Mouse (Mus musculus) lung, postnatal 10 days (tissue): ENCODE measurements around the gene Iars.
A peak's percentile ranks its signal among the peaks of the same experiment; 100 is the strongest.

ENCODE experiments used
- DNase-seq: peaks from one replicate; pipeline ENCODE4 v3.0.0; 2021

Gene Iars

DNA sequence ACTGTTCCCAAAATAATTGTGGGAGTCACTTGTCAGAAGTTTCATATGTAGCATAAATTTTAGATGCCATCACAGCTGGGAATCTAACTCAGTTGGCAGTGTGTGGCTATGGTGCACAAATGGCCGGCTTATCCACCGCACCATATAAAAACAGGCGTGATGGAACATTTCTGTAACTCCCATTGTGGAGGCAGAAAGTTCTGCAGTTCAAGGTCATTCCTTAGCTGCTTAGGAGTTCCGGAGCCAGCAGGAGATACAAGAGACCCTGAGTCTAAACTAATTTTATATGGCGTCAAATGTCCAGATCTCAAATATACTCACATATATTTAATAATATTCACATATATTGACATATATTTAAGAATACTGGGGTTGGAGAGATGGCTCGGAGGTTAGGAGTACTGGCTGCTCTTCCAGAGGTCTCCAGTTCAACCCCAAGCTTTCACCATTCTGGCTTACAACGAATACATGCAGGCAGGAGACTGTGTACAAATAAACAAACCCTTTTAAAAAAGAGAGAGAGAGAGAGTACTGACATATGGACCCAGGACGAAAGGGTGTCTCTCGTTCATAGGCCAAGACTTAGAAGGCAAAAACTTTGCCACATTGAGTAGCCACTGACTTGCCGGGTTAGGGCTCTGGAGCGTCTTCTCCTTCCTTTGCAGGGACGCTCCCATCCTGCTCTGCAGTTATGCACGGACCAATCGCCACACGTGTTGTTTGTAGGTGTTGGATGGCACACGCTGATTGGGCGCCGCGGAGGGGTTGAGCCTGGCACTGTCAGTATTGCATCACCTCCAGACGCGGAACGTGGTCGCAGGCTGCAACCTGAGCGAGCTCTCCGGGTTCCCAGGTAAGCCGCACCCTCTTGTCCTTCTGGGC, at the start of gene Iars:
Iars (plus strand) TSS at position 750 of the 882 bp plus-strand sequence.
- DNase-seq, result peak; percentile 99

DNA sequence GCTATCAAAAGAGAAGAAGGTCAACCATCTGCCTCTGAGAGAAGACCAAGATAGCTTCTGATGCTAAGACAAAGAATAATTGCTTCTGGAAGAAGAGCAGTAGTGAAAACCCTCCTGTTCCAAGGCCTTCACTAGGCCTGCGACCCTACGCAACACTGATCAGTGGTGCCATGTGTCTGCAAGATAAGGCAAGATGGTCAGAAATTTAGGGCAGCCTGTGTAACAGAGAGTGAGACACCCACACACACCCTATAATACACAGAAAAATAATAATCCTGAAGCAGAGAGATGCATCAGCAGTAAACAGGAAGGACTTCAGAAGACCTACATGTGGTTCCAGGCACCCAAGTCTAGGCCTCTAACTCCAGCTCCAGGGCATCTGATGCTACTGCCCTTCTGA, 41.9 kb upstream of the Iars start:
- no peak for DNase-seq

DNA sequence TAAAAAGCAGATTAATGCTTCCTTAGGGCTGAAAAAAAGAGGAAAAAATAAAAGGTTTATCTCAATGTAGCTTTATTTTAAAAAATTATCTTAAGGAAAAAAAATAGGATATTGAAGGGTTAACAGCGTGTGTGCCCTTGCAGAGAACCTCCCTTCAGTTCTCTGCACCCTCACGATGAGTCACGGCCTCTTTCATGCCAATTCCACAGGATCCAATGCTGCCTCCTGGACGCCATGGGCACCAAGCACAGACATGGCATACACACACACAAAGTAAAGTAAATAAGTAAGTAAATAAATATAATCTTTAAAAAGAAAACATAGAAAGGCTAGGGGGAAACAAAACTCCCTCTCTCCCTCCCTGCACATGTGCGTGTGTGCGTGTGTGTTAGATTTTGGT, 39.2 kb upstream of the Iars start:
- no peak for DNase-seq

DNA sequence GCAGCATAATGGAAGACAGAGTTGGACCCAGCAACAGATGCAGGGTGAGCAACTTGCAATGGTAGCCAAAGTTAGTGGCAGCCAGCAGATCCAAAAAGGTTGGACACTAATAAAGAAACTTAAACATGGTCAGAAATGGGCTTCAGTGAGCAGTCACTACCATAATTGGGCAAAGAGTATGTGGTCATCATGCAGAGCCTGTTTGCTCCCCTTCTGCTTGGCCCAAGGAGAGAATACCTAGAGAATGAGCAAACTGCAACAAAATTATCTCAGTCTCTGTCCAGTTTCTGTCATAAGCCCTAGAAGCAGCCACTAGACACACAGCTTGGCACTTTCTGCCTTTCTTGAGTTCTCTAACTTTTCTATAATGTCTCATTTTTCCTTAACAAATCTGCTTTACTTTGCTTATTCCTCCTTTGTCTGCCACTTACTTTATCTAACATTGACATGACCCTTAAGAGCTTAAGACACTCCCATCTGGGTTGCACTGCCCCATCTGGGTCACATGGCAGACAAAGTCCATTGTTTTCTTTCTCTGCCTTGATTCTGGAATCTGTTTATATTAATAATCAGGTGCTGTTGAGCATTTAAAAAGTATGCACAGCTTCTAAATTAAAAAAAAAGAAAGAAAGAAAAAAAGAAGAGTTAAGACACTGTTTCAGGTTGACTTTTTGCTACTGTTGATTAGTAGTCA, 38.1 kb upstream of the Iars start:
- DNase-seq, result peak; percentile 21

DNA sequence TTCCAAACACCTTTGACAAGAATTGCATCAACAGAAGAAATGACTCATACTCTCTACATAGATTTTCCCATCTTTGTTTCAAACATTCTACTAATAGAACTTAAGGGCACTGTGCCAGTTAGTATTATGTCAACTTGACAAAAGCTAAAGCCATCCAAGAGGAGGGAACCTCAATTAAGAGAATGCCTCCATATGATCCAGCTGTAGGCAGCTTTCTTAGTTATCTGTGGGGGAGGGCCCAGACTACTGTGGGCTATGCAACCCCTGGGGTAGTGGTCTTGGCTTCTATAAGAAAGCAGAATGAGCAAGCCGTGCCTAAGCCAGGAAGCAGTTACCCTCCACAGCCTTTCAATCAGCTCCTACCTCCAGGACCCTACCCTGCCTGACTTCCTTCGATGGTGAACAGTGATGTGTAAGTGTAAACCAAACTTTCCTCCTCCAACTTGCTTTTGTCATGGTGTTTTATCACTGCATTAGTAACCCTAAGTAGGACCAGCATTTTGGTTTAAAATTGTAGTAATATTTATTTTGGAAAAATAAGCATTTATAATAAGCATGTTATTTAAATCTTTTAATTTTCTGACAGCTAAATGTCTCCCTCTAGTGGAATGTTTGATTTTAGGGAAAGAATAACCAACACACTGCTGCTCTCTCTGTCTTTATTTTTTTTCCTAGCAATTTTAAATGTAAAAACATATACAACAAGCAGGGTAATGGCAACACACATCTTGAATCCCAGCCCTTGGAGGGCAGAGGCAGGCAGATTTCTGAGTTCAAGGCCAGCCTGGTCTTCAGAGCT, 37.0 kb upstream of the Iars start:
- DNase-seq, result peak; percentile 27

DNA sequence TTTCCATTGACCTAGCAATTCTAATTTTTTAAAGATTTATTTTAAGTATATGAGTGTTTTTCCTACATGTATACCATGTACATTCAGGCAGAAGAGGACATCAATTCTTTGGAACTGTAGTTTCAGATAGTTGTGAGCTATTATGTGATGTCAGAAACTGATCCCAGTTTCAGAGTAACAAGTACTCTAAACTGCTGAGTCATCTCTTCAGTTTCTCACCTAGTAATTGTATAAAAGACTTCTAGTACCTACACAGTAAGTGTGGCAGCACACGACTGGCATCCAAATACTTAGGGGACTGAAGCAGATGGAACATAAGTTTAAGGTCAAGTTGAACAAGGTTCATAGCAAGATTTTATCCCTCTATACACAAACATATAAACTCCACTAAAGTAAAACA, 35.9 kb upstream of the Iars start:
- DNase-seq, result no peak

DNA sequence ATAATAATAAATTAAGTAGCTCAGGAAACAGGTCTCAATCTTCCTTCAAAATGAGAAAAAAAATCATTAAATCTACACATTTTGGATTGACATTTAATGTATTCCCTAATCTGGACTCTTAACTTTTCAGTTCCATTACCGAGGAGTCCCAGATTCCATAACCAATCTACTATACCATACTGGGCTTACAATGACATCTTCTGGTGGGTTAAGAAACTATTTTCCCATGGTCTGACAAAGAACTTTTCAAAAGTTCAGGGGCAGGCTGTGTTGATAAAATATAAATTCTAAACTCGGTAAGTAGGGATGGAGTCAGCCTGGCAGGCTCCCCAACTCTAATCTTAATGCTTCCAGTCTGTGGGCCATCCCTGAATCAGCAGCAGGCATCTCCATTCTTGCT, 30.8 kb upstream of the Iars start:
- no peak for DNase-seq

DNA sequence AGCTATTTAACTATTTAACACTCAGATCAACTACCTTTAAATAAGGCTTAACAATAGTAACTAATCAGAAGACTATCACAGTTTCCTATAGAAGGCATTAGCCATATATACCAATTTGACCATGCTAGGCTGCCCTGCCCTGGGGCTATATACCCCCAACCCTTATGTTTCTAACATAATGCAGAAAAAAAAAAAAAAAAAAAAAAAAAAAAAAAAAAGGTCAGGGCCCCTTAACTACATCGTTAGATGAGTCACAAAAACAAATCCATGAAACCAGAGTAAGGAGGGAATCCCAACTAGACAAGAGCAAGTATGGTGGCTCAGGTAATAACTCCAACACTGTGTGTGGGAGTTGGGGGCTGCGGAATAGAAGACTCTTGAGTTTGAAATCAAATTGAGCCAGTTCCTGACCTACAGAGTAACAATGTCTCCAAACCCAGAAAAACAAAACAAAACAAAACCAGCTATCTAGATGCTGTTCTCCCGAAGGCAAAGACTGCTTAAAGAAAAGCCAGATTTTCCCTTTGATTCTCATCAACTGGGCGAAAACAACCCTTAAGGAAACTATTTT, 30.0 kb upstream of the Iars start:
- no peak for DNase-seq

DNA sequence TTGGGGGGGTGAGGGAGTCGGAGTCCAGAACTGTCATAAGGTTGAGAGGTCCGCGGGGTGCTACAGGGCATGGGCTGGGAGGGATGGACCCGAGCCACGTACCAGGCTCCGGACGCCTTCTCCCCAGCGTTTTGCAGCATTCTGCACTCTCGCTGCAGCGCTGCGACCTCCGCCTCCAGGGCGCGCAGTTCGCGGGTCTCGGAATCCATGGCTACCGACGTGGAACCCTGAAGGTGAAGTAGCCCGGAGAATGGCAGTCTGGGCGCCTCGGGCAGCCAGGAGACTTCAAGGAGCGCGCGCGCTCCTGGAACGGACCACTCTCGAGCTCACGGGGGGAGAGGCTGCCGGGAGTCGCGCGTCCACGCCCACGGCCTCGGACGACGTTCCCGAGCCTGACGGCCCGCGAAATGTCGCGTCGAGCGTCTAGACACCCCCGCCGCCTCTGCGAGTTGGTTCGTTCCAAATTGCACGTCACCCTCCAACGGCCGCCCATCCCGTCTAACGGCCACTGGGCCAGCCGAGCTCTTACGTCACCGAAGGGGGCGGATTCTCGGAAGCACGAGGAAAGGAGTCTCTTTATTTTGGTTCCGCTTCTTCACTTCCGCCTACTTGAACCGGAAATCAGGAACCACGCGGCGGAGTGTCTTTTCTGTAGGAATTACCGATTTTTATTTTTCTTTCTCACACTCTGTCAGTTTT, 29.3 kb upstream of the Iars start, which contains the start of the genes Cenpp and Nol8:
Cenpp (minus strand) TSS at position 305 of the 699 bp plus-strand sequence.
Nol8 (plus strand) TSS at position 598 of the 699 bp plus-strand sequence.
- peak; percentile 100 for DNase-seq

DNA sequence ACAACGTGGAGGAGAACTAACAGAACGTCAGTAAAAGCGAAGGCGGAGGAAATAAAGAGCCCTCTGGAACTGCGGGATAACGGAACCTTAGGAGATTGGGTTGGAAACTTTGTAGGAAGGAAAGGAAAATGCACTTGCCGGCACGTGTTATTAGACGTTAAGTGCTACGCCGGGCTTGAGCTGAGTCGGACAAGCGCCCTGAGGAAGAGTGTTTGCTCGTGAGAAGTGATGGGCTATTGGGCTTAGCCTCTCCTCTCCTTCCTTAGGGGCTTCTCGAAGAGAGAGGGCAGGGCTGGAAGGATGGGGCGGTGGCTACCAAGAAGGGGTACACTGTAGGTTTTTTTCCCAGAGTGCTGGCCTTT, 28.7 kb upstream of the Iars start:
- no peak for DNase-seq

DNA sequence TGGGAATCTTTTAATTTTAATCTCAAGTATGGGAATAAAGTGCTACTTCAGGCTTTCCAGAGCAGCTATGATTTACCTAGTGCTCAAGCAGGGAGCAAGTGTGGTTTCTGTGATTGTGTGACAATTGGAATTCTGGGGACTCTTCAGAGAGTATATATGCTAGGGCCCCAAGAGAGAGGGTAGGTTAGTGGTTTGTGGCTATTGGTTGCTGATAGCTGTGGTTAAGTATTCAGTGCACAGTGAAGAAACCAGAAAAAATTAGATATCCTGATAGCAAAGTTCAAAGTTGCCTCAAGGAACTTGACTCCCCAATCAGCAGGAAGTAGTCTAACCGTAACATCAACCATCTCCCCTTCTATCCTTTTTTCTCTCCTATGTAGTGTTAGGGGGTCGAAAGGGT, 4.1 kb upstream of the Iars start:
- DNase-seq, result no peak

DNA sequence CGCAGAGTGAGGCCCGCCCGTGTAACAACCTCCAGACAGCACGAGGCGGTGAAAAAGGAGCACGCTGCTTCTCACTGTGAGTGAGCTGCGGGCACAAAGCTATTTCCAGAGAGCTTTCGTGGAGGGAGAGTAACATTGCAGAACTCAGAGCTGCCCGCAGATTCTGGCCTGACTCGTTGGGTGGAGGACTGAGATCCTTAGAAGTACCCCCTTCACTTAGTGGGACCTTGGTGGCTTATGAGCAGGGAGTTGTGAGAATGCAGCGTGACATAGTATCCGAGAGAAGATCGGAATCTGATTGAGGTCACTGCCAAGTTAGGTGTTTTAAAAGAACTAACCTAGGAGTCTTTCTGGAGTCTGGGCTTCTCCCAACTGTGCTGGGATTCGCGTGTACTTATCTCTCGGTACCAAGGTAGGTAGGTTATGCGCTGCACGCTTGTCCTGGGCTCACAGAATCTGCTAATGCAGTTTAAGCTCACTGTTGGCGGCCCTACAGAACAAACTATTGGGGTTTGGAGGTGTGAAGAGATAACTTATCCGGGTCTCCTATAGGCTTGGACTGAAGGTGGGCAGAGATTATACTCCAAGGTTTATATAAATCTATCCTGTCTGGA, 440 bp downstream of the Iars start:
- no peak for DNase-seq

DNA sequence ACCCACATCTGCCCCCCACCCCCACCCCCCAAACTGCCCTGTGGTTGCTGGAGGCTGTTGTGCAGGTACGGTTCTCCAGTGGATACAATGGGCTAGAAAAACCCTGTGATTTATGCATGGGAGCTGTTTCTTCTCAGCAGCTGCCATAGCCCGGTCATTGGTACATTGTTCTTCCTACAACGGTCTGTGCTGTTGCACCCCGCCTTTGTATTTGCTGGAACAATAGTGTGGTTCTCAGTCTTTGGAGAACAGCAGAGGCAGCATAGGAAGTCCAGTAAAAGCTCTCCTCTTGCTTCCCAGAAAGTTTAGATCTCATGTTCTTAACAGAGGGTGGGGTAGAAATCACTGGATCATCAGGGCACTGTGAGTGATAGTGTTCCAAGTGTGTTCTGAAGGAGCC, 2.4 kb downstream of the Iars start:
- DNase-seq, result no peak

DNA sequence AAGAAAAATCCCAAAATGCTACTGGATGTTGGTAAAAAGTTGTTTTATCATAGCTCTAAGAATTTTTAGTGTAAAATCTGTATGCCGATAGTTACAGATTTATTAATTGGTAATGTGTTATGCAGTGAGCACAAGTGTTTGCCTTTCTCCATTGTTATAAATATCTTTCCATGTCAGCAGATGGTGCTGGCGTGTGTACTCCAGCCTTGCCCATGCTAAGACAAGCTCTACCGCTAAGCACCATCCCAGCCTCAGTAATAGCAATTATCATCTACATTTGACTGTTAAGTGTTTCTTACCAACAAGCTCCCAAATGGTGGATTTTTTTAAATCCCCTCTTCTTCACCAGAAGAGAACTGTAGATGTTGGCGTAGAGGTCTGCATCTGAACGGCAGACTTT, 9.2 kb downstream of the Iars start:
- no peak for DNase-seq

DNA sequence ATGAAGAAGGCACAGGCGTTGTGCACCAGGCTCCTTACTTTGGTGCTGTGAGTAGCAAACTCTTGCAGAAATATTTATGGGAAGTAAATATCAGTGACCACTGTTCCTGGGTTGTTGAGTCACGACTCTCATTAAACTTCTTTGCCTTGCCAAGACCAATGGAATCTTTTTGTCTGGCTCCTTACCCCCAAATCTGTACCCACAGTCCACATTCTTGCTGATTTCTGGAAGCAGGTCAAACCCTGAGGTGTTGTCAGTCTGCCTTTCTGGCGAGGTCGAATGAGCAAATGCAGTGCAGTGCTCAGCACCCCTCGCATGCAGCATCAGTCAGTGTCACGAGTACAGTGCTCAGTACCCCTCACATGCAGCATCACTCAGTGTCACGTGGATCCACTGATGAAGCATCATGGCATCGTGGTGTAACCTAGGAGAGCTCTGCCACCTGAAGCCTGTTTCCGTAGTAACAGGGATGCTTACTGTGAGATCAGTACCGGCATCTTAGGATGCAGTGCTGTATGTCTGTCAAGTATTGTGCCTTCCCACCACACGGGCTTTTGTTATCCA, 21.4 kb downstream of the Iars start:
- no peak for DNase-seq

DNA sequence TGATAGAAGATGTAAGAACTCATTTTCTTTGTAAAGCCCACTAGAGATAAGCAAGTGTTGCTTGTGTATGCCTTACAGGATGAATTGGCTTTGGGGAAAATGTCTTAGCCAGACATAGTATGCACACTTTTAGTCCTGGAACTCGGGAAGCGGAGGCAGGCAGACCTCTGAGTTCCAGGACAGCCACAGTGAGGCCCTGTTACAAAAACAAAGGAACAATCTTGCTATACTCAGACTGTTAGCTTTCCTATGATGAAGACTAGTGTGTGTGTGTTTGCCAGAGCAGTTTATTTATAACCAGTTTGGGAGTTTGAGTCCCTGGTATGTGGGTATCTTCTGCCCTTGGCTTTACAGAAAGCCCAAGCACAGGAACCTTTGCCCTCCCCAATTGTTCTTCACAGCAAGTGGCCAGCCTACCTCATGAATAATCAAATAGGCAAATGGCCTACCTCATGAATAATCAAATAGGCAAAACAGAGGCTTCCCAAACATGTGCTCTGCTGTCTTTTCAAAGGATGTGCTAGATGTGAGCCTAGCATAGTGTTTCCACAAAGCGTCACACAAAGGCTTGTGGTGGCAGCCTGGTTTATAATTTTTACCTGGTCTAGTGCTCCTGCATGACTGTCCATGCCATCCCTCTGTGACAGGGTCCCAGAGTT, 24.3 kb downstream of the Iars start:
- no peak for DNase-seq

DNA sequence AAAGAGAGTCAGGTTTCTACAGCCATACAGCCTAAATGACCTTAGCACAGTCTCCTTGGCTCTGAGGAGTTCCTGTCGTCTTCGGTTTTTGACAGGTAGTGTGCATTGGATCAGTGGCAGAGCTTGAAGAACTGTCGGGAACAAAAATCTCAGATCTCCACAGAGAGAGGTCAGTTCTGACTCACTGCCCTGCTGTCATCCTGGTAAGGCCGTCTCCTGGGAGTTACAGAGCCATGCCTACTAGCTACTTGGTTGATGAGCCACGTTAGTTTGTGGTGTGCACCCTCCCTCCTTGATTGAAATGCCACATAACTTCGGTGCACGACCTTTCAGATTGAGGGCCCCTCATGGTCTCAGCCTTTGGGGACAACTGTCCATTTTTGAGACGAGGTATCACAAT, 26.4 kb downstream of the Iars start:
- DNase-seq, result no peak

DNA sequence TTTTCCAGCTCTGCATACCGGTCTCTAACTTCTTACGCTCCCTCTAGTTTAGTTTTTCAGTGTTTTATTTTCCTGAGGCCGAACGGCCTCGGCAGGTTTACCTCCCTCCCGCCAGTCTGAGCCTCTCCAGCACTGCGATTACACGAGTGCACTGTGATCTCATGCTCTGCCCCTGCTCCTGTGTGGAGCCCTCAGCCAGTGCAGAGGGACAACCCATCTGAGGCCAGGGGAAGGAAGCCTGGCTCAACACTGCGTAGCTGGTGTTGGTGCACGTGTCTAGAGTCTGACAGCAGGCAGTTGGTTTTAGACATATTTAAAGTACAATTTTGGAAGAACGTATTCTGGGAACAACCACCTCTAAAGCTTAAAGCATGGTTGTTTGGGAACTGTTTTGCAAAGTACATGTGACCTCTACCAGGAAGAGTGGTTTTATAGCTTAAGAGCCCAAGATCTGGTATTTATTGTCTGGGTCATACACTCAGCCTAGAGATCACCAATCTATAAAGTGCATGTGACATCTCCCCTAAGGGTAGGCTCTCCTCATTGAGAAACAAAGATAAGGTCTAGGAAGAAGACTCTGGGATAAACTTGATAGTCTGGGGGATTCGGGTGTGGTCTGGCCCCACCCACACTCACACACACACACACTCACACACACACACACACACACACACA, 30.3 kb downstream of the Iars start:
- DNase-seq, result no peak

DNA sequence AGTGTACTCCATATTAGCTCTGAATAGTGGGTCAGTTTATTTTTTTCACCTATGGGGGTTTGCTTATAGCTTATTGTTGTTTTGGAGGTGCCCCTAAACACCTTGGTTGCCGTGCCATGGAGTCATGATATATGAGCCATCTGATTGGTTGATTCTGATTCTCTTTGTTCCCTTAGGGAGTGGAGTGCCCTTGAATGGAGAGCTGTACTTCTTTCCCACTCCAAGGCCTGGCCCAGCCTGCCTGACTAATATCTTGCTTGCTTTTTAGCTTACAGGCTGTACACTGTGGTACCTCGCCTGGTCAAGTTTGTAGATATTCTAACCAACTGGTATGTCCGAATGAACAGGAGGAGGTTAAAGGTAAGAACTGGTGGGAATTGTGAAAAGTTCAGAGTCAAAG, 37.4 kb downstream of the Iars start:
- DNase-seq, result no peak

DNA sequence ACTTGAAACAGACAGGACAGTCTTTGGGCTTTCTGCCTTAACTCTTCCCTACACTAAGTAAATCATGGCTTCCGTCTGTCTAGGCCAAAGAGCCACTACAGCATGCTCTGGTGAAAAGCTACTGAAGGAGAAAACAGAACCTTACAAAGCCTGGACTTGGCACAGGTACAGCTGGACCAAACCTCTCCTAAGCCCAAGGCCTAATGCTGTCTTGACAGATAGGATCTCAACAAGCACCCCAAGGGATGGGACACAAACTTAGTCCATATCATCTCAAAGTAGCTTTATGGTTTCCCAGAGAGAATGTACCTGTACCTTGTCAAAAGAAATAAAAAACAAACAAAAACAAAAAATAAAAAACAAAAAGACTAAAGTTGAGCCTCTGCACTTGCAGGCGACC, 54.5 kb downstream of the Iars start:
- DNase-seq, result no peak

DNA sequence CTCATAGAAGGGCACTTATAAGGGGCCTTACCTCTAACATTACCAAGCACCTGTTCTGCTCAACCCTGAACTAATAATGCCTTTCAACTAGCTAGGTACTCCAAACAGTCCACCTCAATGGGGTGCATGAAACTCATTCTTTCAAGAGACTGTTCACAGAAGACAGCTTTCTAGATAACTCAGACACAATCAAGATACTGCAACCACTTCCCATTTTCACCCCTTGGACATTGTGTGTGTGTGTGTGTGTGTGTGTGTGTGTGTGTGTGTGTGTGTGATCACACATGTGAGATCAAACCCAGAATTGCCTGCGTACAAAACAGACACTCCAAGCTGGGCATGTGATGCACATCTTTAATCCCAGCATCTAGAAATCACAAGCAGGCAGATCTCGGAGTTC, 56.1 kb downstream of the Iars start:
- DNase-seq, result no peak
